Mouse (Mus musculus): Measurements from ENCODE around the gene Hapln4. TPM values are rescaled to one million over a fixed set of nuclear protein-coding genes. Genes with fewer than 3 reads are reported as not detected.

The Hapln4 gene
- polyA plus RNA-seq, 1 experiment: 0.28 TPM

GRCm38 (mm10) chr8:70084191-70085065 is 1.2 kb downstream of the Hapln4 start:
- 5% methylated on average over 71 of the region's 71 CpGs for WGBS
- Histone ChIP-seq H3K36me3 (ENCODE audit: control insufficient read depth, insufficient read depth, low read length) (no peaks in the 10 kb centered on the region), H3K4me1 (ENCODE audit: control insufficient read depth, insufficient read depth, insufficient read length) (peaks cover 5% of the 10 kb centered on the region; the same call in 1 of the 2 replicates), H3K27me3 (ENCODE audit: control insufficient read depth, insufficient read depth, low read length) (peaks cover 12% of the 10 kb centered on the region), H3K4me3 (ENCODE audit: extremely low read depth, insufficient read depth, insufficient read length) (peak overlapping the region; percentile 12; the same call in 1 of the 2 replicates), H3K27ac (ENCODE audit: insufficient read depth, low read length) (no peak overlapping the region)
- no peak for TF ChIP-seq POLR2A (IDR thresholded peaks at IDR 0.05; ENCODE audit: low read depth, low read length)
- TF ChIP-seq CTCF (IDR thresholded peaks at IDR 0.05; ENCODE audit: extremely low read depth, insufficient read depth, insufficient read length, insufficient replicate concordance): no peak
- no peak for DNase-seq (ENCODE audit: low read depth in 1 of 2, low spot score in 2 of 2)

GRCm38 (mm10) chr8:70086151-70086550 is 2.9 kb downstream of the Hapln4 start:
- DNase-seq (ENCODE audit: low read depth in 1 of 2, low spot score in 2 of 2): no peak
- no peaks in the 10 kb centered on the region for H3K36me3 ChIP-seq (ENCODE audit: control insufficient read depth, insufficient read depth, low read length)
- H3K4me3 ChIP-seq (ENCODE audit: extremely low read depth, insufficient read depth, insufficient read length): no peak overlapping the region
- H3K27me3 ChIP-seq (ENCODE audit: control insufficient read depth, insufficient read depth, low read length): peaks cover 12% of the 10 kb centered on the region
- TF ChIP-seq POLR2A (IDR thresholded peaks at IDR 0.05; ENCODE audit: low read depth, low read length) (no peak), CTCF (IDR thresholded peaks at IDR 0.05; ENCODE audit: extremely low read depth, insufficient read depth, insufficient read length, insufficient replicate concordance) (no peak)
- no peak overlapping the region for H3K27ac ChIP-seq (ENCODE audit: insufficient read depth, low read length)
- peaks cover 5% of the 10 kb centered on the region; the same call in 1 of the 2 replicates for H3K4me1 ChIP-seq (ENCODE audit: control insufficient read depth, insufficient read depth, insufficient read length)
- 41% methylated on average over 1 of the region's 1 CpGs for WGBS

GRCm38 (mm10) chr8:70087237-70087636 is 4.0 kb downstream of the Hapln4 start:
- TF ChIP-seq POLR2A (IDR thresholded peaks at IDR 0.05; ENCODE audit: low read depth, low read length): no peak
- TF ChIP-seq CTCF (IDR thresholded peaks at IDR 0.05; ENCODE audit: extremely low read depth, insufficient read depth, insufficient read length, insufficient replicate concordance): no peak
- DNase-seq (ENCODE audit: low read depth in 1 of 2, low spot score in 2 of 2): no peak
- peaks cover 5% of the 10 kb centered on the region; the same call in 1 of the 2 replicates for H3K4me1 ChIP-seq (ENCODE audit: control insufficient read depth, insufficient read depth, insufficient read length)
- H3K27ac ChIP-seq (ENCODE audit: insufficient read depth, low read length): no peak overlapping the region
- H3K4me3 ChIP-seq (ENCODE audit: extremely low read depth, insufficient read depth, insufficient read length): no peak overlapping the region
- 7% methylated on average over 7 of the region's 7 CpGs for WGBS
- no peaks in the 10 kb centered on the region for H3K36me3 ChIP-seq (ENCODE audit: control insufficient read depth, insufficient read depth, low read length)
- H3K27me3 ChIP-seq (ENCODE audit: control insufficient read depth, insufficient read depth, low read length): peaks cover 12% of the 10 kb centered on the region

GRCm38 (mm10) chr8:70087836-70088650 is 4.8 kb downstream of the Hapln4 start:
- Histone ChIP-seq H3K27me3 (ENCODE audit: control insufficient read depth, insufficient read depth, low read length) (peaks cover 12% of the 10 kb centered on the region), H3K4me1 (ENCODE audit: control insufficient read depth, insufficient read depth, insufficient read length) (peaks cover 5% of the 10 kb centered on the region; the same call in 1 of the 2 replicates), H3K4me3 (ENCODE audit: extremely low read depth, insufficient read depth, insufficient read length) (no peak overlapping the region), H3K36me3 (ENCODE audit: control insufficient read depth, insufficient read depth, low read length) (no peaks in the 10 kb centered on the region), H3K27ac (ENCODE audit: insufficient read depth, low read length) (no peak overlapping the region)
- TF ChIP-seq POLR2A (IDR thresholded peaks at IDR 0.05; ENCODE audit: low read depth, low read length) (no peak), CTCF (IDR thresholded peaks at IDR 0.05; ENCODE audit: extremely low read depth, insufficient read depth, insufficient read length, insufficient replicate concordance) (peak; percentile 51; the same call in 1 of the 2 replicates)
- DNase-seq (ENCODE audit: low read depth in 1 of 2, low spot score in 2 of 2): peak in 1 of 2 experiments; percentile 17
- 10% methylated on average over 56 of the region's 56 CpGs for WGBS

- H3K36me3 ChIP-seq (ENCODE audit: control insufficient read depth, insufficient read depth, low read length): no peaks in the 10 kb centered on the region
- no peak for TF ChIP-seq POLR2A (IDR thresholded peaks at IDR 0.05; ENCODE audit: low read depth, low read length)
- TF ChIP-seq CTCF (IDR thresholded peaks at IDR 0.05; ENCODE audit: extremely low read depth, insufficient read depth, insufficient read length, insufficient replicate concordance): no peak
- H3K27ac ChIP-seq (ENCODE audit: insufficient read depth, low read length): no peak overlapping the region
- no peak overlapping the region for H3K4me3 ChIP-seq (ENCODE audit: extremely low read depth, insufficient read depth, insufficient read length)
- 71% methylated on average over 9 of the region's 9 CpGs for WGBS
- no peak for DNase-seq (ENCODE audit: low read depth in 1 of 2, low spot score in 2 of 2)
- H3K27me3 ChIP-seq (ENCODE audit: control insufficient read depth, insufficient read depth, low read length): peaks cover 8% of the 10 kb centered on the region
- peaks cover 3% of the 10 kb centered on the region; the same call in 1 of the 2 replicates for H3K4me1 ChIP-seq (ENCODE audit: control insufficient read depth, insufficient read depth, insufficient read length)
Observed at GRCm38 (mm10) chr8:70089296-70089960, 6.2 kb downstream of the Hapln4 start.

GRCm38 (mm10) chr8:70092786-70093185 is 9.5 kb downstream of the Hapln4 start:
- Histone ChIP-seq H3K27me3 (ENCODE audit: control insufficient read depth, insufficient read depth, low read length) (peaks cover 1% of the 10 kb centered on the region; the same call in 1 of the 2 replicates), H3K36me3 (ENCODE audit: control insufficient read depth, insufficient read depth, low read length) (no peaks in the 10 kb centered on the region)
- WGBS: 82% methylated on average over 8 of the region's 8 CpGs

More at GRCm38 (mm10) chr8:70092786-70093185, 9.5 kb downstream of the Hapln4 start:
- TF ChIP-seq CTCF (IDR thresholded peaks at IDR 0.05; ENCODE audit: extremely low read depth, insufficient read depth, insufficient read length, insufficient replicate concordance) (no peak), POLR2A (IDR thresholded peaks at IDR 0.05; ENCODE audit: low read depth, low read length) (no peak)
- DNase-seq (ENCODE audit: low read depth in 1 of 2, low spot score in 2 of 2): no peak
- H3K4me3 ChIP-seq (ENCODE audit: extremely low read depth, insufficient read depth, insufficient read length): no peak overlapping the region
- peaks cover 3% of the 10 kb centered on the region; the same call in 1 of the 2 replicates for H3K4me1 ChIP-seq (ENCODE audit: control insufficient read depth, insufficient read depth, insufficient read length)
- H3K27ac ChIP-seq (ENCODE audit: insufficient read depth, low read length): no peak overlapping the region
